ENCODE assay signal across 19 mouse cellular contexts in genomic region chr16:64526883-64527282, GRCm38 (mm10).
"Had no signal": no experiment of that assay in that cellular context is flagged by ENCODE, and none has a peak within 500 bp of the region (broad histone marks: within the 10 kb centered on the region; RNA-seq: fewer than 3 reads in every experiment).

No protein-coding gene starts in this region.

- H3K4me3 ChIP-seq: midbrain, embryonic 10.5 days; midbrain, embryonic 12.5 days; myocyte; neural tube, embryonic 13.5 days; neural tube, embryonic 15.5 days had no signal

- H3K27ac ChIP-seq: midbrain, embryonic 10.5 days; midbrain, embryonic 12.5 days; neural tube, embryonic 13.5 days; neural tube, embryonic 15.5 days had no signal

- H3K4me2 ChIP-seq: lung, embryonic 14.5 days; midbrain, embryonic 12.5 days; neural tube, embryonic 13.5 days; neural tube, embryonic 15.5 days had no signal

- H3K27me3 ChIP-seq: midbrain, embryonic 12.5 days; neural tube, embryonic 13.5 days; neural tube, embryonic 15.5 days had no signal

- DNase-seq: lung, adult 18-20 months; lung, embryonic 14.5 days; lung, postnatal 10 days; lung, postnatal 4 days; midbrain, embryonic 14.5 days; retina, postnatal 1 day; right cerebral cortex, adult 18-20 months; right cerebral cortex, postnatal 25 days; right cerebral cortex, postnatal 4 days; spleen, adult 18-20 months; thymus, adult 18-20 months; thymus, postnatal 14 days; thymus, postnatal 36 days had no signal

- H3K9me3 ChIP-seq: midbrain, embryonic 10.5 days; midbrain, embryonic 12.5 days; neural tube, embryonic 13.5 days; neural tube, embryonic 15.5 days had no signal

- H3K9ac ChIP-seq: lung, embryonic 14.5 days; midbrain, embryonic 12.5 days; neural tube, embryonic 13.5 days; neural tube, embryonic 15.5 days had no signal

- ATAC-seq: midbrain, embryonic 16.5 days had no signal

- H3K36me3 ChIP-seq: midbrain, embryonic 10.5 days; midbrain, embryonic 12.5 days; neural tube, embryonic 13.5 days; neural tube, embryonic 15.5 days had no signal
